Mouse (Mus musculus) liver, postnatal 0 days (tissue): Measurements from ENCODE around the gene Slc16a3. TPM values are rescaled to one million over a fixed set of nuclear protein-coding genes. Genes with fewer than 3 reads are reported as not detected.

Source experiments
- ATAC-seq: fragments of 200-750 bp; cut with Nextera tagmentation; 2 replicates; pipeline ENCODE4 v1.8.0; 2017; ENCODE audit warnings: mild to moderate bottlenecking, moderate library complexity
- DNase-seq: peaks from one replicate; pipeline ENCODE4 v3.0.0-alpha.2; 2016
- H3K27ac ChIP-seq: fragments of 300-500 bp; sonication (generic); 2 replicates; pipeline ENCODE4 v1.5.1; 2014; ENCODE audit warnings: antibody characterized with exemption, moderate library complexity, mild to moderate bottlenecking, low read depth
- H3K27me3 ChIP-seq: fragments of 300-500 bp; sonication (generic); 2 replicates; pipeline ENCODE4 v1.6.1; 2014; ENCODE audit warnings: low read length, control low read depth, mixed read lengths; ENCODE audit not compliant: insufficient read depth
- H3K36me3 ChIP-seq: fragments of 300-500 bp; sonication (generic); replicated peaks from 2 replicates; pipeline ENCODE4 v1.6.1; 2014; ENCODE audit warnings: mild to moderate bottlenecking, control low read depth, low read length, moderate library complexity, mixed read lengths; ENCODE audit not compliant: insufficient read depth
- H3K4me1 ChIP-seq: fragments of 300-500 bp; sonication (generic); 2 replicates; pipeline ENCODE4 v1.6.1; 2014; ENCODE audit warnings: antibody characterized with exemption, mild to moderate bottlenecking, control low read depth; ENCODE audit not compliant: insufficient read depth
- H3K4me2 ChIP-seq: fragments of 300-500 bp; sonication (generic); 2 replicates; pipeline ENCODE4 v1.6.1; 2014; ENCODE audit warnings: low read depth, mild to moderate bottlenecking, low read length, moderate library complexity, mixed read lengths
- H3K4me3 ChIP-seq: fragments of 300-500 bp; sonication (generic); 2 replicates; pipeline ENCODE4 v1.5.1; 2014; ENCODE audit warnings: low read depth, low read length
- H3K9ac ChIP-seq: fragments of 300-500 bp; sonication (generic); replicated peaks from 2 replicates; pipeline ENCODE4 v1.6.1; 2014; ENCODE audit warnings: mild to moderate bottlenecking, moderate library complexity
- H3K9me3 ChIP-seq: fragments of 300-500 bp; sonication (generic); 2 replicates; pipeline ENCODE4 v1.6.1; 2016; ENCODE audit warnings: mild to moderate bottlenecking, control low read depth, low read length, mixed read lengths
- CTCF ChIP-seq: sonication (generic); IDR thresholded peaks from 2 replicates; pipeline ENCODE4 v1.5.1; 2016; ENCODE audit warnings: antibody characterized with exemption, low read depth
- EP300 ChIP-seq: IDR thresholded peaks from 2 replicates; pipeline ENCODE4 v1.6.1; 2016; ENCODE audit warnings: antibody characterized with exemption, low read depth, mild to moderate bottlenecking
- WGBS: fragments of 180-500 bp; shearing (Covaris S2); extraction: QIAGEN DNeasy Blood & Tissue Kit; methylation state at CpG from one replicate; pipeline ENCODE4 v1.1.7; 2014; ENCODE audit not compliant: insufficient replicate concordance; 5-methylcytosine and 5-hydroxymethylcytosine counted together
- polyA plus RNA-seq: library from polyadenylated mRNA; unstranded; fragments of >200 nt; fragmentation: Nextera tagmentation; extraction: Ambion mirVana; gene quantifications from 2 replicates; pipeline ENCODE4 v1.2.1, GENCODE M21; 2015

The Slc16a3 gene
- polyA plus RNA-seq, 1 experiment from 2014 or later = 13.9 TPM

DNA sequence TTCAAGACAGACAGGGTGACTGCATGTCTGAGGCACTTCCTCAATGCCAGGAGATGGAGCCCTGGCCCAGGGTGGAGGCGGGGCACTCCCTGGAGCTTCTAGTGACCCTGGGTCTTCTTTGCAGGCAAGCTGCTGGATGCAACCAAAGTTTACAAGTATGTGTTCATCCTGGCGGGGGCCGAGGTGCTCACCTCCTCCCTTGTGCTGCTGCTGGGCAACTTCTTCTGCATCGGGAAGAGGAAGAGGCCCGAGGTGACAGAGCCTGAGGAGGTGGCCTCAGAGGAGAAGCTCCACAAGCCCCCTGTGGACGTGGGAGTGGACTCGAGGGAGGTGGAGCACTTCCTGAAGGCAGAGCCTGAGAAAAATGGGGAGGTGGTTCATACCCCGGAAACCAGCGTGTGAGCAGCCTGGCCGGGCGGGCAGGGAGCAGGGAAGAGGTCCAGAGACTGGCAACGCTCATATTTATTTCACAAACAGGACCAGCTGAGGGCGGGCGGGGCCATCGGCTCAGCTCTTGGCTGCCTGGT is 9.5 kb downstream of the Slc16a3 start:
- TF ChIP-seq EP300 = no peak
- no peak for TF ChIP-seq CTCF
- WGBS = 48% methylated on average over 15 of the region's 15 CpGs
- peak; percentile 38 for DNase-seq
- Histone ChIP-seq H3K27me3 (no peaks in the 10 kb centered on the region), H3K4me1 (peaks cover 7% of the 10 kb centered on the region; the same call in 1 of the 2 replicates), H3K36me3 (peaks cover 67% of the 10 kb centered on the region), H3K4me2 (no peak overlapping the region), H3K27ac (peak overlapping the region; percentile 30; the same call in 1 of the 2 replicates), H3K9ac (no peak overlapping the region), H3K9me3 (no peaks in the 10 kb centered on the region), H3K4me3 (no peak overlapping the region)
- no peak; the same call in 1 of the 2 replicates for ATAC-seq

DNA sequence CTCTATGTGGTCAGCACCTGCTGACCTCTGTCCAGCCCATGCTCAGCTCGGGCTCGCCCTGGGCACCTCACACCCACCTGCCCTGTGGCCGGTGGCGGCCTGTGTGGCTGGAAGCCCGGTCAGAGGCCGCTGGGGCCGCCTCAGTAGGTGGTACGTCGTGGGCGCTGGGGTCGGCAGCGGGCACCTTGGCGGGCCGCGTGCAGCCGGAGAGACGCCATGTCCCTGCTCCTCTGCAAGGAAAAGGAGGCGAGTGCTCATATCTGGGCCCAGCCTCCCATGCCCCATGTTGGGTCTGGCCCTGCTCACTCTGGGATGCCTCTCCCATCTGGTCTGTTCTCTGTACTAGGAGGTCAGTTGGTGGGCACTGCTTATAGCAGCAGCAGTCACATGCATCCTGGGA is 10.8 kb downstream of the Slc16a3 start:
- H3K4me1 ChIP-seq = 0 out of 2 replicates have a peak, but pooled peaks cover 2% of the 10 kb centered on the region
- TF ChIP-seq CTCF (no peak), EP300 (no peak)
- ATAC-seq = no peak
- H3K9ac ChIP-seq = no peak overlapping the region
- H3K36me3 ChIP-seq = peaks cover 76% of the 10 kb centered on the region
- H3K27me3 ChIP-seq = no peaks in the 10 kb centered on the region
- no peaks in the 10 kb centered on the region for H3K9me3 ChIP-seq
- WGBS = 88% methylated on average over 18 of the region's 18 CpGs
- DNase-seq = peak; percentile 13
- no peak overlapping the region for H3K4me3 ChIP-seq
- H3K4me2 ChIP-seq = no peak overlapping the region
- H3K27ac ChIP-seq = no peak overlapping the region

DNA sequence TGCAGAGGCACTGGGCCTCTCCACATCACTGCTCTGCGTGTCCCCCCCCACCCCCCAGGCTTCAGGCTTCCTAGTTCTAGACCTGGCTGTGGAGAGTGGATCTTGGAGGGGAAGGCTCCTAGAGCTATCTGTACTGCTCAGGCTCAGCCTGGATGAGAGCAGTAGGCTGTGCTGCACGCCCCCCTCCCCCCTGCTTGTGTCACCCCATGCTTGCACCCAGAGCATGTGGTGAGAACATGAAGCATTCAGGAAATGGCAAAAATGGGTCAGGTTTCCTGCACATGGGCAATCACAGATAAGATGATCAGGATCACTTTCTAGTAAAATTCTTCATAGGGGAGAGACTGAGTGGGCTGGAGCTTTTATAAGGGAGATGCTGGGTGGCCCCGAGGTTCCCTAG is 11.3 kb downstream of the Slc16a3 start:
- Histone ChIP-seq H3K4me3 (no peak overlapping the region), H3K4me1 (0 out of 2 replicates have a peak, but pooled peaks cover 2% of the 10 kb centered on the region), H3K4me2 (no peak overlapping the region), H3K27ac (no peak overlapping the region), H3K9me3 (no peaks in the 10 kb centered on the region), H3K36me3 (peaks cover 81% of the 10 kb centered on the region), H3K9ac (no peak overlapping the region), H3K27me3 (no peaks in the 10 kb centered on the region)
- TF ChIP-seq EP300 (no peak), CTCF (no peak)
- ATAC-seq = peak; percentile 29
- DNase-seq = peak; percentile 15
- WGBS = 50% methylated on average over 3 of the region's 3 CpGs

DNA sequence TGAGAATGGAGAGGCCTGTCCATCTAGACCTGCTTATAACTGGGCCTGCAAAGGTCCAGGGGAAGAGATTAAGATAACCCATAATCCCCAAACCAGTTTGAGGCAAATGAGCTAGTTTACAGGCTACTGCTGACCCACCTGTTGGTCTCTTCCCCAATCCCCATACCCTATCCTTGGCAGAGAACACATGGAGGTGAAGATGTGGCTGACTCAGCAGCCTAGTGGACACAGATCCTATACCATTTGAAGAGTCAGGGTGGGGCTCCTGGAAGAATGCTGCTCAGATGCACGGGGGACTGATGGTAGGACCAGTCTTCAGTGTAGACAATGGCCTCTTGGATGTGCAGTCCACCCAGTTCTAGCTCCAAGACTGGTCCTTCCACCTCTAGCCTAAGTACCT is 12.0 kb downstream of the Slc16a3 start:
- DNase-seq = no peak
- peaks cover 85% of the 10 kb centered on the region for H3K36me3 ChIP-seq
- 0 out of 2 replicates have a peak, but pooled peaks cover 2% of the 10 kb centered on the region for H3K4me1 ChIP-seq
- ATAC-seq = no peak
- WGBS = 63% methylated on average over 1 of the region's 1 CpGs
- H3K4me2 ChIP-seq = no peak overlapping the region
- TF ChIP-seq EP300 (no peak), CTCF (no peak)
- H3K27ac ChIP-seq = no peak overlapping the region
- no peak overlapping the region for H3K4me3 ChIP-seq
- no peaks in the 10 kb centered on the region for H3K27me3 ChIP-seq
- no peak overlapping the region for H3K9ac ChIP-seq
- no peaks in the 10 kb centered on the region for H3K9me3 ChIP-seq

DNA sequence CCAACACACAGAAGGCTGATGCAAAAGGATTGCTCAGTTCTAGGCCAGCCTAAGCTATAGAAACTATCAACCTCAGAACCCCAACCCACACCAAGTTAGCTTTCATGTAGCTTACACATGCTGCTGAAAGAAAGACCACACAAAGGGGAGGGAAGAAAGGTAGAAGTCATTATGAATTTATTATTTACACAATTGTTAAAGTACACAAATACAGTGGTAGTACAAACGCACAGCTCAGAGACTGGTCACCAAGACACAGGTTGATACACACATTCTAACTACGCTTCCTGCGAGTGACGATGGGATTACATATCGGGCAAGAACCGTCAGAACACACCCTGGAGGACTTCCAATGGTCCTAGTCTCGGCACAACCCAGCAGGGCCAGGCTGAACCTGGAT is 13.3 kb downstream of the Slc16a3 start:
- WGBS = 84% methylated on average over 7 of the region's 7 CpGs
- no peaks in the 10 kb centered on the region for H3K27me3 ChIP-seq
- no peak overlapping the region for H3K9ac ChIP-seq
- no peak overlapping the region for H3K27ac ChIP-seq
- ATAC-seq = no peak
- H3K4me2 ChIP-seq = no peak overlapping the region
- H3K4me1 ChIP-seq = 0 out of 2 replicates have a peak, but pooled peaks cover 2% of the 10 kb centered on the region
- peaks cover 87% of the 10 kb centered on the region for H3K36me3 ChIP-seq
- DNase-seq = no peak
- H3K9me3 ChIP-seq = no peaks in the 10 kb centered on the region
- TF ChIP-seq EP300 = no peak
- TF ChIP-seq CTCF = no peak
- H3K4me3 ChIP-seq = no peak overlapping the region

DNA sequence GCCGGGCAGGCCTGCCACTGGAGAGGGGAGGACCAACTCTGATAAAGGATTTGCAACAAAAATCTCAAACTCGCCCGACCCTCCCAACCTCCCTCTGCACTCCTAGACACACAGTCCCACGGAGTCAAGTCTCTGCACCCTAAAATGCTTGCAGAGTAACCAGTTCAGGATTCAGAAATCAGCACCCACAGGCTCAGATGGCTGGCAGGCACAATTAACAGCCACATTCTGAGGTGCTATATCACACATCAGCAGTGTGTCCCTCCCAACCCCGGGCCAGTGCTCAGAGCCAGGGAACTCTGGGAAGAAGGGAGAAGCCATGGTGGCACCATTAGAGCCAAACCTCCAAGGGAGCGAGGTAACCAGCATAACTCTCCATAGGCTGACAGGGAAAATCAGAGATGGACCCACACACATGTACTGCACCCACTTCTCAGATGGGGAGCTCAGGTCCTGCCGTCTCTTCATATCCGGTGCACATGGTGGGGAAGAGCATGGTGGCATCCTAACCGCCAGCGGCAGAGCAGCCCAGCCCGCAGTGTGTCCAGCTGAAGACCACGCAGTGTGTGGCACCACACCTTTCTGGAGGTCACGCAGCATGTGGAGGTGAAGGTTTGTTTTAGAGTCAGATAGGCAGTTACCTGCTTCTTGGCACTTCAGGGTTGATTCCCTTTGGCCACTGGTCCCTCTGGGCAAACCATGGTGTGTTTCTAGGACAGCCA is 13.9 kb downstream of the Slc16a3 start:
- Histone ChIP-seq H3K36me3 (peaks cover 89% of the 10 kb centered on the region), H3K27ac (no peak overlapping the region), H3K4me3 (no peak overlapping the region), H3K4me1 (0 out of 2 replicates have a peak, but pooled peaks cover 2% of the 10 kb centered on the region), H3K9ac (no peak overlapping the region), H3K4me2 (no peak overlapping the region), H3K9me3 (no peaks in the 10 kb centered on the region), H3K27me3 (no peaks in the 10 kb centered on the region)
- WGBS = 88% methylated on average over 13 of the region's 13 CpGs
- DNase-seq = no peak
- no peak for ATAC-seq
- TF ChIP-seq EP300 (no peak), CTCF (no peak)
